Mouse (Mus musculus) embryonic facial prominence, embryonic 15.5 days (tissue): ENCODE data around the gene Taok1. TPM values are rescaled to one million over a fixed set of nuclear protein-coding genes. Genes with fewer than 3 reads are reported as not detected.

ENCODE experiments used
- ATAC-seq: fragments of 200-750 bp; cut with Nextera tagmentation; 2 replicates; pipeline ENCODE4 v1.8.0; 2017; ENCODE audit warnings: low read depth, moderate TSS enrichment; ENCODE audit not compliant: insufficient number of reproducible peaks, low FRiP score, low TSS enrichment
- H3K27ac ChIP-seq: fragments of 300-500 bp; sonication (generic); replicated peaks from 2 replicates; pipeline ENCODE4 v1.5.1; 2015; ENCODE audit warnings: mild to moderate bottlenecking, inconsistent platforms
- H3K27me3 ChIP-seq: fragments of 300-500 bp; sonication (generic); 2 replicates; pipeline ENCODE4 v1.6.1; 2015; ENCODE audit warnings: inconsistent platforms
- H3K36me3 ChIP-seq: fragments of 300-500 bp; sonication (generic); 2 replicates; pipeline ENCODE4 v1.6.1; 2015; ENCODE audit warnings: mild to moderate bottlenecking, inconsistent platforms
- H3K4me1 ChIP-seq: fragments of 300-500 bp; sonication (generic); 2 replicates; pipeline ENCODE4 v1.6.1; 2015; ENCODE audit warnings: inconsistent platforms
- H3K4me2 ChIP-seq: fragments of 300-500 bp; sonication (generic); replicated peaks from 2 replicates; pipeline ENCODE4 v1.6.1; 2015; ENCODE audit warnings: mild to moderate bottlenecking, inconsistent platforms
- H3K4me3 ChIP-seq: fragments of 300-500 bp; sonication (generic); replicated peaks from 2 replicates; pipeline ENCODE4 v1.5.1; 2015; ENCODE audit warnings: mild to moderate bottlenecking, inconsistent platforms
- H3K9ac ChIP-seq: fragments of 300-500 bp; sonication (generic); 2 replicates; pipeline ENCODE4 v1.6.1; 2015; ENCODE audit warnings: inconsistent platforms
- H3K9me3 ChIP-seq: fragments of 300-500 bp; sonication (generic); replicated peaks from 2 replicates; pipeline ENCODE4 v1.6.1; 2016; ENCODE audit warnings: inconsistent platforms
- WGBS: fragments of 180-500 bp; shearing (Covaris S2); methylation state at CpG from one replicate; pipeline ENCODE4 v1.1.7; 2015; 5-methylcytosine and 5-hydroxymethylcytosine counted together
- polyA plus RNA-seq: library from polyadenylated mRNA; unstranded; fragments of >200 nt; fragmentation: Nextera tagmentation; extraction: Ambion mirVana; gene quantifications from 2 replicates; pipeline ENCODE4 v1.2.1, GENCODE M21; 2015

Gene Taok1
- polyA plus RNA-seq, 1 experiment from 2014 or later, result 13.7 TPM

DNA sequence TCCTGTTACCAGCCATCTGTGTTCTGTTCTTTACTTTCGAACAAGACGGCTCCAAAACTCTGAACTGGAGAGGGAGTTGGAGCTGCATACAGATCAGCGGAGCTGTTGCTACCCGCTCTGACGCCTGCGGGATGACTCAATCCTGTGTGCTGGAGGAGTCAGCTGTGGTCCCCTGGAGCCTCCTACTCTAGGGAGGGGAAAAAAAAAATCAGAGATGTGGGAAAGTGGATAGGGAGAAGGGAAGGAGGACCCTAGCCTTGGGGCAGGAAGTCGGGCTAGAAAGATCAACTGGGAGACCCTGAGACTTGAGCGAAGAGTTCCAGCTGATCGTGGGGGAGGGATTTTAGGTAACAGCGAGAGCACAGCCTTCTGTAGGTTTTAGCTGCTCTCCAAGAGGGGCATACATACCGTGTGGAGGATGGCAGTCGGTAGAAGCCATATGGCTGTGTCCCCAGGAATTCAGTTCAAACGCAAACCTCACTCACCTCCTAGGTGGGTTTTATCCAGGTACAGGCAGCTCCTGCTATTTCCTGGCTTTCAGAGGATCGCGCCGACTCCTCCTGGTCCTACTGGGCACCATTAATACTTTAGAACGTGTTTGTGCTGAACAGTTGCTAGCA lies 16.9 kb upstream of the Taok1 start:
- 0 out of 2 replicates have a peak, but pooled peaks cover 3% of the 10 kb centered on the region for H3K27me3 ChIP-seq
- ATAC-seq, result 0 out of 2 replicates have a peak, but pooled peaks have one; percentile 72
- H3K9me3 ChIP-seq, result no peaks in the 10 kb centered on the region
- H3K4me1 ChIP-seq, result peaks cover 16% of the 10 kb centered on the region
- peak overlapping the region; percentile 44; the same call in 1 of the 2 replicates for H3K27ac ChIP-seq
- H3K9ac ChIP-seq, result peak overlapping the region; percentile 18; the same call in 1 of the 2 replicates
- no peaks in the 10 kb centered on the region for H3K36me3 ChIP-seq
- H3K4me2 ChIP-seq, result peak overlapping the region; percentile 67
- under 1% methylated on average over 17 of the region's 17 CpGs for WGBS
- peak overlapping the region; percentile 33 for H3K4me3 ChIP-seq

GRCm38 (mm10) chr11:77624002-77624401 lies 16.4 kb upstream of the Taok1 start:
- Histone ChIP-seq H3K4me1 (peaks cover 16% of the 10 kb centered on the region), H3K27ac (peak overlapping the region; percentile 44; the same call in 1 of the 2 replicates), H3K9ac (no peak overlapping the region), H3K36me3 (no peaks in the 10 kb centered on the region), H3K4me3 (peak overlapping the region; percentile 33; the same call in 1 of the 2 replicates), H3K4me2 (peak overlapping the region; percentile 67), H3K27me3 (0 out of 2 replicates have a peak, but pooled peaks cover 3% of the 10 kb centered on the region), H3K9me3 (no peaks in the 10 kb centered on the region)
- no peak for ATAC-seq
- WGBS, result 19% methylated on average over 5 of the region's 5 CpGs

DNA sequence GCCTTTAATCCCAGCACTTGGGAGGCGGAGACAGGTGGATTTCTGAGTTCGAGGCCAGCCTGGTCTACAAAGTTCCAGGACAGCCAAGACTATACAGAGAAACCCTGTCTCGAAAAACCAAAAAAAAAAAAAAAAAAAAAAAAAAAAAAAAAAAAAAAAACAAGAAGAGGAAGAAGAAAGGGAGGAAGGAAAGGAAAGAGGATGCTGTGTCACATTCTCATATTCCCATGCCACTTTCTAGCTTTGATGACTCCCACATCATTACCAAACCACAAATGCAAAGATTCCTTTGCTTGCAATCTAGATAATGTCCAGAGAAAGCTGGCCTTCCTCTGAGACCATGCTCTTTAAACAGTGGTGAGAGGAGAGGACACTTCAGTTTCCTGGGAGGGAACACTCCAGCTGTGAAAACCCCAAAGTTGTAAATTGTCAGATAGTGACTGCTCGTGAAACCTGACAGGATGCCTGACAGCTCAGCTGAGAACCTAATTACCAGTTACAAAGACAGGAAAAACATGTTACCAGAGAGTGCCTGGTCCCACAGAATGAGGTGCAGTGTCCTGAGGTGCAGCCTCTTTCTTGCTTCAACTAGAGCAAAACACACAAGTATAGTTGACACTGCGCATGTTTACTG lies 14.4 kb upstream of the Taok1 start:
- no peak overlapping the region for H3K4me3 ChIP-seq
- H3K9ac ChIP-seq, result no peak overlapping the region
- H3K36me3 ChIP-seq, result no peaks in the 10 kb centered on the region
- H3K27ac ChIP-seq, result no peak overlapping the region
- H3K27me3 ChIP-seq, result 0 out of 2 replicates have a peak, but pooled peaks cover 3% of the 10 kb centered on the region
- 66% methylated on average over 5 of the region's 5 CpGs for WGBS
- no peaks in the 10 kb centered on the region for H3K9me3 ChIP-seq
- H3K4me1 ChIP-seq, result peaks cover 16% of the 10 kb centered on the region
- ATAC-seq, result no peak
- H3K4me2 ChIP-seq, result no peak overlapping the region

DNA sequence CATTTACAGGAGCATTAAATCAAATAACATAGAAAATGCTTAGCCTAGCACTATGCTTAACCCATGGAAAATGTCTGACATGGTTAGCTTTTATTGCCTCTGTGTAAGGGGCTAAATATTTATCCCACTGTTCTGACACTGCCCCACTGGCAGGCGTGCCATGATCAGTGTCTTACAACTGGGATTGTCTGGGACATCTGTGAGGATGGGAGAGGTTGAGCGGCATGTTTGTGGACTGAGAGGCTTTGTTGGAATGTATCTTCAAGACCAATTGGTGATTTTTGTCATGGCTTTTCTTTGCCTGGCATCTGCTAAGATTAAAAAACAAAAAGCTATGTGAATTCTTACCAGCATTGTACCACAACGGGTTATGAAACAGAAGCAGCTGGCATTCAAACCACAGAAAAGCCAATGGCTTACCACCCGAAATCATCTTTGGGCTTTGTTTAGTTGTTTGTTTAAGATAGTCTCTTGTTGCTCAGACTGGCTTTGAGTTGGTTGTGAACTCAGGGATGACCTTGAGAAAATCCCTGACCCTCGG lies 7.5 kb upstream of the Taok1 start:
- Histone ChIP-seq H3K4me2 (no peak overlapping the region), H3K36me3 (no peaks in the 10 kb centered on the region), H3K9me3 (no peaks in the 10 kb centered on the region), H3K9ac (no peak overlapping the region), H3K27me3 (no peaks in the 10 kb centered on the region), H3K27ac (no peak overlapping the region), H3K4me3 (no peak overlapping the region), H3K4me1 (no peaks in the 10 kb centered on the region)
- ATAC-seq, result no peak
- WGBS, result 61% methylated on average over 5 of the region's 5 CpGs

DNA sequence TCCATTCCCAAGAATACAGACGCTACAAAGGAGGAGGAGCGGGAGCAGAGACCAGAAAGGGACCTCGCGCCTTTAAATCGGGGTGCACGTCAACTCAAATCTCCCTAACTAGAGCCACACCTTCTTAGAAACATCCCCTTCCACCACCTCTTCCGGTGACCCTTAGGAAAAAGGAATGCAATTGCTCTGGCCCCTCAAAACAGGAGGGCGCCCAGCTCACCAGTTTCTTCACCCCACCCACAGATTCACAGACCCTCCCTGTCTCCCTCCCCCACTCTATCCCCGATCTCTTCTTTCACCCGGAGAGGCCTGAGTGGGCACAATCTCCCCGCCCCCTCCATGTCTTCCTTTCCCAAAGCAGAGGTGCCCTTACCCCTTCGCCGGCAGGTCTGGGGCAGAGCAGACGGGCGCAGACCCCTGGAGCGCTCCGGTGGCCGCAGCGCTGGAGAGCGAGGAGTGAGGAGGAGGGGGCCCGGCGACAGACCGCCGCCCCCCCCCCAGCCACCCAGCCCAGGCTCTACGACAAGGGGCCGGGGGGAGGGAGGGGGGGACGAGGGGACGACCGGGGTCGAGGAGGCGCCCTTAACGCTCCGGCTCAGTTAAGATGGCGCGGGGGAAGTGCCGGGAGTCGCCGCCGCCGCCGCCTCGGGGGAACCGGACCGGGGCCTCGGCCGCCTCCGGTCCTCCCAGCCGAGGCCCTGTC lies 629 bp downstream of the Taok1 start:
- peak overlapping the region; percentile 95 for H3K9ac ChIP-seq
- no peaks in the 10 kb centered on the region for H3K9me3 ChIP-seq
- peak overlapping the region; percentile 96 for H3K4me3 ChIP-seq
- H3K4me2 ChIP-seq, result peak overlapping the region; percentile 78
- peak; percentile 52 for ATAC-seq
- H3K4me1 ChIP-seq, result peaks cover 12% of the 10 kb centered on the region
- 0 out of 2 replicates have a peak, but pooled peaks cover 4% of the 10 kb centered on the region for H3K36me3 ChIP-seq
- WGBS, result under 1% methylated on average over 18 of the region's 48 CpGs
- peak overlapping the region; percentile 97 for H3K27ac ChIP-seq
- H3K27me3 ChIP-seq, result no peaks in the 10 kb centered on the region

DNA sequence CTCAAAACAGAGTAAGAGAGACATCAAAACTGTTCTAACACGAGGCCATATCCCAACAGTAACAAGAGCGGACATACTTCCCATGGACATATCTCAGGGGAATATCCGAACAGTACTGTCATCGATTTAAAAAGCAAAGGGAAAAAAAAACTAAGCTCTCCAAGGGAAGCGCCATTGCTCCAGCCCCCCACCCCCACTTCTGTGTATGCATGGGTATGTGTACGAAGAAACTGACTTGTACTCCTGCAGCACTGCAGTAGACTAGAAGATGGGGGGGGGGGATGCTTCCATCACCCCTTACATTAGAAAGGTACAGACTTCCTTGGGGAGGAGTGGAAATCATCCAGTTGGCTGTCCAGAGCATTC lies 1.2 kb downstream of the Taok1 start:
- no peaks in the 10 kb centered on the region for H3K27me3 ChIP-seq
- H3K9me3 ChIP-seq, result no peaks in the 10 kb centered on the region
- H3K4me1 ChIP-seq, result peaks cover 12% of the 10 kb centered on the region
- no peak for ATAC-seq
- 2% methylated on average over 6 of the region's 6 CpGs for WGBS
- H3K36me3 ChIP-seq, result 0 out of 2 replicates have a peak, but pooled peaks cover 4% of the 10 kb centered on the region
- peak overlapping the region; percentile 97 for H3K27ac ChIP-seq
- peak overlapping the region; percentile 95 for H3K9ac ChIP-seq
- H3K4me3 ChIP-seq, result peak overlapping the region; percentile 96
- H3K4me2 ChIP-seq, result peak overlapping the region; percentile 78

GRCm38 (mm10) chr11:77597266-77597665 lies 10.3 kb downstream of the Taok1 start:
- no peaks in the 10 kb centered on the region for H3K4me1 ChIP-seq
- no peak overlapping the region for H3K4me2 ChIP-seq
- H3K27ac ChIP-seq, result no peak overlapping the region
- no peak for ATAC-seq
- no peaks in the 10 kb centered on the region for H3K9me3 ChIP-seq
- peaks cover 7% of the 10 kb centered on the region; the same call in 1 of the 2 replicates for H3K36me3 ChIP-seq
- H3K4me3 ChIP-seq, result no peak overlapping the region
- H3K27me3 ChIP-seq, result no peaks in the 10 kb centered on the region
- H3K9ac ChIP-seq, result no peak overlapping the region

GRCm38 (mm10) chr11:77591388-77591787 lies 16.2 kb downstream of the Taok1 start:
- Histone ChIP-seq H3K9me3 (no peaks in the 10 kb centered on the region), H3K4me2 (no peak overlapping the region), H3K4me1 (no peaks in the 10 kb centered on the region), H3K9ac (no peak overlapping the region), H3K36me3 (peaks cover 7% of the 10 kb centered on the region; the same call in 1 of the 2 replicates), H3K27me3 (no peaks in the 10 kb centered on the region), H3K4me3 (no peak overlapping the region), H3K27ac (no peak overlapping the region)
- 89% methylated on average over 2 of the region's 2 CpGs for WGBS
- no peak for ATAC-seq

DNA sequence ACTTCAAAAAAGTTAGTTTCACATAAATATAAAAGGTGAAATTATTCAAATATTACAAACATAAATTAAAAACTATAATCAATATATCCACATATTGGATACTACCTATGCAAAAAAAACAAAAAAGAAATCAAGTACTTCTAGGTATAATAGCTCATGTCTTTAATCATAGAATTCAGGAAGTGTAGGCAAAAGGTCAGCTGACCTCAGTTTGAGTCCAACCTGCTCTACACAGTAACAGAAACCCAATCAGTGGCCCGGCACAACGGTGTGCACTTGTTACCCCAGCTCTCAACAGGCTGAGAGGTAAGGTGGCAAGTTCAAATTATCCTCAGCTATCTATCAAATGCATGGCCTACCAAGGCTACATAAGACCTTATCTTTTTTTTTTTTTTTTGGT lies 16.8 kb downstream of the Taok1 start:
- Histone ChIP-seq H3K9ac (no peak overlapping the region), H3K4me1 (no peaks in the 10 kb centered on the region), H3K36me3 (peaks cover 6% of the 10 kb centered on the region; the same call in 1 of the 2 replicates), H3K9me3 (no peaks in the 10 kb centered on the region), H3K27me3 (no peaks in the 10 kb centered on the region), H3K4me3 (no peak overlapping the region), H3K27ac (no peak overlapping the region), H3K4me2 (no peak overlapping the region)
- ATAC-seq, result no peak
- 91% methylated on average over 2 of the region's 2 CpGs for WGBS

GRCm38 (mm10) chr11:77585201-77585600 lies 22.4 kb downstream of the Taok1 start:
- 84% methylated on average over 3 of the region's 3 CpGs for WGBS

DNA sequence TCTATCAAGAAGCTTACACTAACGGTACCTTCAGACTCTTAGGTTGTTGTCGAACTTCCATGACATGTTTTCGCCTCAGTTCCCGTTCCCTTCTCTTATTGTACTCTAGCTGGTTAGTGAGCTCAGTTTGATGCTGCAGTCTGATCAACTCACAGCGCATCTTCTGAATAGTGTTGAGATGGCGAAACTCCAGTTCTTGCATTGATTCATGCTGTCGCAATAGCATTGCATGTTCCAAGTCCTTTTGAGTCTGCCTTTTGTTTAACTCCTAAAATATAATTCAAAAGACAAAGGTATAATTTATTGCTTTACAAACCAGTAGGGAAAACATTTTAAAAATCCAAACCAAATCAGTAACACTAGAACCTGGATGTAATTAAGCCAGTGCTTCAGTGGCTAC lies 62.4 kb downstream of the Taok1 start:
- Histone ChIP-seq H3K4me2 (no peak overlapping the region), H3K9me3 (no peaks in the 10 kb centered on the region), H3K4me3 (no peak overlapping the region), H3K27me3 (no peaks in the 10 kb centered on the region), H3K36me3 (peaks cover 74% of the 10 kb centered on the region), H3K4me1 (no peaks in the 10 kb centered on the region), H3K9ac (no peak overlapping the region), H3K27ac (no peak overlapping the region)
- ATAC-seq, result no peak
- 85% methylated on average over 7 of the region's 7 CpGs for WGBS

More at GRCm38 (mm10) chr11:77585201-77585600, 22.4 kb downstream of the Taok1 start:
- no peak for ATAC-seq
- H3K9me3 ChIP-seq, result no peaks in the 10 kb centered on the region
- H3K4me2 ChIP-seq, result no peak overlapping the region
- H3K36me3 ChIP-seq, result peaks cover 32% of the 10 kb centered on the region
- H3K4me3 ChIP-seq, result no peak overlapping the region
- H3K9ac ChIP-seq, result no peak overlapping the region
- no peak overlapping the region for H3K27ac ChIP-seq
- no peaks in the 10 kb centered on the region for H3K27me3 ChIP-seq
- no peaks in the 10 kb centered on the region for H3K4me1 ChIP-seq
